Comparison of ENCODE assay signal across 15 mouse cellular contexts in genomic region chr2:117438079-117438478, GRCm38 (mm10).
DNase-seq lines count a peak whose midpoint lies in the region; ATAC-seq and TF ChIP-seq lines count a peak whose summit lies in the region.
"Had no signal": no experiment of that assay in that cellular context is flagged by ENCODE, and none has a peak within 500 bp of the region (broad histone marks: within the 10 kb centered on the region; RNA-seq: fewer than 3 reads in every experiment).

No protein-coding gene starts in this region.

- no peak for DNase-seq in hindbrain, postnatal 0 days (ENCODE audit: low spot score)
- DNase-seq in hindbrain, embryonic 14.5 days (ENCODE audit: low spot score) = no peak
- DNase-seq in 416B (ENCODE audit: low read depth) = peak; percentile 19
- peak; percentile 50 to 51 for DNase-seq in CD8-positive naive resting alpha-beta T cell, adult 2 months (ENCODE audit: low read depth in 2 of 2, low spot score in 2 of 2)
- no peak for DNase-seq in brain, embryonic 14.5 days (ENCODE audit: low read depth)
- no peak for DNase-seq in adrenal gland, postnatal 25 days
- no peak for DNase-seq in yolk sac, embryonic 10.5 days (ENCODE audit: low spot score)
- no peak for DNase-seq in ovary, postnatal 14 days (ENCODE audit: low spot score)
- DNase-seq: adrenal gland, postnatal 36 days; cerebellum, adult 18-20 months; heart, adult 2 months; heart, postnatal 36 days; kidney, adult 8-10 months had no signal

- 84% methylated on average over 12 of the region's 12 CpGs for WGBS in hindbrain, postnatal 0 days
- WGBS in hindbrain, embryonic 14.5 days = 85% methylated on average over 12 of the region's 12 CpGs

- no peaks in the 10 kb centered on the region for H3K9me3 ChIP-seq in hindbrain, postnatal 0 days (ENCODE audit: low read length)
- H3K9me3 ChIP-seq in hindbrain, embryonic 14.5 days (ENCODE audit: control insufficient read depth, low read length) = no peaks in the 10 kb centered on the region
- H3K9me3 ChIP-seq: lung, embryonic 15.5 days had no signal

- peak; percentile 34 for TF ChIP-seq CTCF in hindbrain, postnatal 0 days (IDR thresholded peaks at IDR 0.05; ENCODE audit: low read depth)
- peak; percentile 24; the same call in 1 of the 2 replicates for TF ChIP-seq CTCF in brain, embryonic 14.5 days (IDR thresholded peaks at IDR 0.05; ENCODE audit: borderline replicate concordance, extremely low read depth, insufficient read depth, insufficient read length)

- no peak for TF ChIP-seq POLR2A in brain, embryonic 14.5 days (IDR thresholded peaks at IDR 0.05; ENCODE audit: borderline replicate concordance, extremely low read depth, insufficient read depth, insufficient read length, poor library complexity, severe bottlenecking)

- no peak overlapping the region for H3K4me2 ChIP-seq in hindbrain, postnatal 0 days (ENCODE audit: low read depth, low read length)
- no peak overlapping the region for H3K4me2 ChIP-seq in hindbrain, embryonic 14.5 days (replicated peaks)
- H3K4me2 ChIP-seq: lung, embryonic 15.5 days had no signal

- no peaks in the 10 kb centered on the region for H3K36me3 ChIP-seq in hindbrain, postnatal 0 days (ENCODE audit: insufficient read depth, low read length)
- H3K36me3 ChIP-seq in hindbrain, embryonic 14.5 days (replicated peaks; ENCODE audit: control insufficient read depth, insufficient read depth) = no peaks in the 10 kb centered on the region
- H3K36me3 ChIP-seq: lung, embryonic 15.5 days had no signal

- no peaks in the 10 kb centered on the region for H3K27me3 ChIP-seq in hindbrain, postnatal 0 days (ENCODE audit: insufficient read depth, low read length)
- no peaks in the 10 kb centered on the region for H3K27me3 ChIP-seq in hindbrain, embryonic 14.5 days (ENCODE audit: control insufficient read depth, insufficient read depth, low read length)
- H3K27me3 ChIP-seq: lung, embryonic 15.5 days had no signal

- H3K4me3 ChIP-seq in hindbrain, postnatal 0 days (ENCODE audit: low read length) = no peak overlapping the region
- no peak overlapping the region for H3K4me3 ChIP-seq in hindbrain, embryonic 14.5 days (replicated peaks; ENCODE audit: low read length)
- H3K4me3 ChIP-seq: heart, adult 2 months; lung, embryonic 15.5 days; myocyte had no signal

- no peaks in the 10 kb centered on the region for H3K4me1 ChIP-seq in hindbrain, postnatal 0 days (ENCODE audit: insufficient read depth, low read length)
- no peaks in the 10 kb centered on the region for H3K4me1 ChIP-seq in hindbrain, embryonic 14.5 days (replicated peaks; ENCODE audit: control insufficient read depth, insufficient read depth, low read length)
- H3K4me1 ChIP-seq: lung, embryonic 15.5 days had no signal

- H3K27ac ChIP-seq in hindbrain, postnatal 0 days = no peak overlapping the region
- H3K27ac ChIP-seq in hindbrain, embryonic 14.5 days = no peak overlapping the region
- H3K27ac ChIP-seq: heart, adult 2 months; lung, embryonic 15.5 days had no signal

- no peak overlapping the region for H3K9ac ChIP-seq in hindbrain, postnatal 0 days (replicated peaks; ENCODE audit: low read length)
- no peak overlapping the region for H3K9ac ChIP-seq in hindbrain, embryonic 14.5 days
- H3K9ac ChIP-seq: lung, embryonic 15.5 days had no signal

- no peak for ATAC-seq in hindbrain, postnatal 0 days
- no peak for ATAC-seq in hindbrain, embryonic 14.5 days (ENCODE audit: low FRiP score)

Comparison
In these comparisons a context has a peak if more than half of its experiments do, and no peak if none do; other contexts are left out.
1. DNase-seq: peak in 416B (single experiment) and CD8-positive naive resting alpha-beta T cell, adult 2 months (2 of 2); none in hindbrain, postnatal 0 days (single experiment), hindbrain, embryonic 14.5 days (single experiment), brain, embryonic 14.5 days (single experiment), adrenal gland, postnatal 25 days (single experiment), yolk sac, embryonic 10.5 days (single experiment) and ovary, postnatal 14 days (single experiment).